Mouse (Mus musculus) midbrain, postnatal 0 days (tissue): Measurements from ENCODE around the gene Cdh1. TPM values are rescaled to one million over a fixed set of nuclear protein-coding genes. Genes with fewer than 3 reads are reported as not detected.
A peak's percentile ranks its signal among the peaks of the same experiment; 100 is the strongest.
"Not testable (repeated sequence)": the region's sequence is repeated elsewhere in the genome, so short reads cannot be mapped to it uniquely, and the experiment has no call there.

Source experiments
- ATAC-seq: fragments of 200-750 bp; cut with Nextera tagmentation; 2 replicates; pipeline ENCODE4 v1.8.0; 2017; ENCODE audit warnings: moderate number of reproducible peaks, mild to moderate bottlenecking, moderate TSS enrichment, moderate library complexity; ENCODE audit not compliant: low FRiP score
- DNase-seq: peaks from one replicate; pipeline ENCODE4 v3.0.0-alpha.2; 2015; ENCODE audit warnings: low spot score
- H3K27ac ChIP-seq: fragments of 300-500 bp; sonication (generic); 2 replicates; pipeline ENCODE4 v1.5.1; 2014; ENCODE audit warnings: low read depth, mild to moderate bottlenecking, low read length, mixed read lengths
- H3K27me3 ChIP-seq: fragments of 300-500 bp; sonication (generic); 2 replicates; pipeline ENCODE4 v1.6.1; 2014; ENCODE audit warnings: low read length, control low read depth, mixed read lengths; ENCODE audit not compliant: insufficient read depth
- H3K36me3 ChIP-seq: fragments of 300-500 bp; sonication (generic); 2 replicates; pipeline ENCODE4 v1.6.1; 2014; ENCODE audit warnings: low read length, control low read depth, mixed read lengths; ENCODE audit not compliant: insufficient read depth
- H3K4me1 ChIP-seq: fragments of 300-500 bp; sonication (generic); 2 replicates; pipeline ENCODE4 v1.6.1; 2014; ENCODE audit warnings: mild to moderate bottlenecking, control low read depth, antibody characterized with exemption, low read length, mixed read lengths; ENCODE audit not compliant: insufficient read depth
- H3K4me2 ChIP-seq: fragments of 300-500 bp; sonication (generic); 2 replicates; pipeline ENCODE4 v1.6.1; 2014; ENCODE audit warnings: low read depth, mild to moderate bottlenecking, low read length, mixed read lengths; ENCODE audit not compliant: poor library complexity, severe bottlenecking
- H3K4me3 ChIP-seq: fragments of 300-500 bp; sonication (generic); 2 replicates; pipeline ENCODE4 v1.5.1; 2014; ENCODE audit warnings: low read depth, mild to moderate bottlenecking, low read length, moderate library complexity
- H3K9ac ChIP-seq: fragments of 300-500 bp; sonication (generic); replicated peaks from 2 replicates; pipeline ENCODE4 v1.6.1; 2014; ENCODE audit warnings: mild to moderate bottlenecking, low read length, moderate library complexity, mixed read lengths; ENCODE audit not compliant: poor library complexity, severe bottlenecking
- H3K9me3 ChIP-seq: fragments of 300-500 bp; sonication (generic); 2 replicates; pipeline ENCODE4 v1.6.1; 2016; ENCODE audit warnings: low read length, control low read depth
- CTCF ChIP-seq: IDR thresholded peaks from 2 replicates; pipeline ENCODE4 v1.5.1; 2016; ENCODE audit warnings: antibody characterized with exemption, mild to moderate bottlenecking
- WGBS: fragments of 180-500 bp; shearing (Covaris S2); extraction: QIAGEN DNeasy Blood & Tissue Kit; methylation state at CpG from one replicate; pipeline ENCODE4 v1.1.7; 2014; 5-methylcytosine and 5-hydroxymethylcytosine counted together
- polyA plus RNA-seq: library from polyadenylated mRNA; unstranded; fragments of >200 nt; fragmentation: Nextera tagmentation; extraction: Ambion mirVana; gene quantifications from 2 replicates; pipeline ENCODE4 v1.2.1, GENCODE M21; 2015
- total RNA-seq: library from RNA; depleted of rRNA; stranded (reverse); fragments of >200 nt; gene quantifications from 2 replicates; pipeline ENCODE4 v1.2.3, GENCODE M21; 2014

The Cdh1 gene
- total and polyA plus RNA-seq, 2 experiments from 2014 or later = 6.9 to 7.9 TPM

GRCm38 (mm10) chr8:106603933-106604332, 782 bp downstream of the Cdh1 start:
- Histone ChIP-seq H3K9me3 (no peaks in the 10 kb centered on the region), H3K4me3 (peak overlapping the region; percentile 52), H3K4me2 (peak overlapping the region; percentile 92), H3K27me3 (peaks cover 33% of the 10 kb centered on the region), H3K27ac (no peak overlapping the region), H3K9ac (no peak overlapping the region), H3K4me1 (peaks cover 6% of the 10 kb centered on the region; the same call in 1 of the 2 replicates), H3K36me3 (no peaks in the 10 kb centered on the region)
- 1% methylated on average over 19 of the region's 19 CpGs for WGBS
- DNase-seq = no peak
- no peak for ATAC-seq
- TF ChIP-seq CTCF = no peak

DNA sequence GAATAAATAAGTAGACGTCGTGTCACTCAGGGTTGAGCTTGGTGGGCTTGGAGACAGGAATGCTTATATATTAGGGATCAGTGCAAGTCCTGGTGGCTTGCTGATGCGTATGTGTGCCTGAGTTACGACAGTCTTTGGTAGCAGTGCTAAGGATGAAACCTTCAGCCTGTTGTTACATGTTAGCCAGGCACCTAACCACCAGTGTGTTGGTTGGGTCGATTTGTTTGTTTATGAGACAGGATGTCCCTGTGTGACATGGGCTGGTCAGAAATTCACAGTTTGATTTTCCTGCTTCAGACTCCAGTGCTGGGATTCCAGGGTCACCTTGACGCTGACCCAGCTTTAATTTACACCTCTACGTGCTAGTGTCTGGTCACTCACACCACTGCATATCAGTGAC, 2.5 kb downstream of the Cdh1 start:
- no peak overlapping the region for H3K9ac ChIP-seq
- DNase-seq = no peak
- no peak overlapping the region for H3K4me2 ChIP-seq
- ATAC-seq = no peak
- TF ChIP-seq CTCF = no peak
- peaks cover 33% of the 10 kb centered on the region for H3K27me3 ChIP-seq
- 81% methylated on average over 7 of the region's 7 CpGs for WGBS
- H3K27ac ChIP-seq = no peak overlapping the region
- H3K4me1 ChIP-seq = peaks cover 6% of the 10 kb centered on the region; the same call in 1 of the 2 replicates
- no peaks in the 10 kb centered on the region for H3K36me3 ChIP-seq
- H3K9me3 ChIP-seq = no peaks in the 10 kb centered on the region
- H3K4me3 ChIP-seq = no peak overlapping the region

DNA sequence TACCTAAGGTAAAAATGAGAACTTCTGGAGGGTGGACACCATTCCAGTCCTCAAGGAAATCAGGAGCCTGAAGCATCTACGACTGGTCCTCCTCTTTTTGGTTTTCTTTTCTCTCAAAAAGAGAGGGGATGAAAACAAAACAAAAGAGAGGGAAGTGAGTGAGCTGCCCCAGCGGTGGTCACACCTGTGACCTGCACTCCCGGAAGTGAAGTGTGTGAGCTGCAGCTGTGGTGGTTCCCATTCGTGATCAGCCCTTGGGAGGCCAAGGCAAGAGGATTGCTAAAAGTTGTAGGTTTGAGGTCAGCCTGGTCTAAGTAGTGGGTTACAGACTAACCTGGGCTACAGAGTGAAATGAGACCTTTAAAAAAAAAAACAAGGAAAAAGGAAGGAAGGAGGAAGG, 3.0 kb downstream of the Cdh1 start:
- peaks cover 33% of the 10 kb centered on the region for H3K27me3 ChIP-seq
- no peak for ATAC-seq
- no peak for DNase-seq

GRCm38 (mm10) chr8:106606601-106607145, 3.5 kb downstream of the Cdh1 start:
- peaks cover 33% of the 10 kb centered on the region for H3K27me3 ChIP-seq
- ATAC-seq = no peak

More for the DNA sequence above, 3.0 kb downstream of the Cdh1 start:
- no peaks in the 10 kb centered on the region for H3K9me3 ChIP-seq
- no peaks in the 10 kb centered on the region for H3K36me3 ChIP-seq
- WGBS = 68% methylated on average over 4 of the region's 4 CpGs
- no peak overlapping the region for H3K4me2 ChIP-seq
- no peak overlapping the region for H3K9ac ChIP-seq
- no peak for TF ChIP-seq CTCF
- peaks cover 6% of the 10 kb centered on the region; the same call in 1 of the 2 replicates for H3K4me1 ChIP-seq
- no peak overlapping the region for H3K4me3 ChIP-seq
- H3K27ac ChIP-seq = no peak overlapping the region

GRCm38 (mm10) chr8:106607783-106608182, 4.6 kb downstream of the Cdh1 start:
- not testable (repeated sequence) for H3K4me3 ChIP-seq, H3K9ac ChIP-seq, H3K9me3 ChIP-seq, ATAC-seq, H3K4me1 ChIP-seq, H3K4me2 ChIP-seq, DNase-seq, H3K36me3 ChIP-seq, H3K27ac ChIP-seq
- peaks cover 22% of the 10 kb centered on the region for H3K27me3 ChIP-seq
- 91% methylated on average over 4 of the region's 4 CpGs for WGBS

More at GRCm38 (mm10) chr8:106606601-106607145, 3.5 kb downstream of the Cdh1 start:
- Histone ChIP-seq H3K4me1 (peaks cover 6% of the 10 kb centered on the region; the same call in 1 of the 2 replicates), H3K36me3 (no peaks in the 10 kb centered on the region), H3K9me3 (no peaks in the 10 kb centered on the region), H3K4me3 (no peak overlapping the region), H3K27ac (no peak overlapping the region), H3K9ac (no peak overlapping the region), H3K4me2 (no peak overlapping the region)
- TF ChIP-seq CTCF = no peak
- DNase-seq = no peak
- WGBS = 38% methylated on average over 15 of the region's 15 CpGs

- H3K4me1 ChIP-seq = peaks cover 6% of the 10 kb centered on the region; the same call in 1 of the 2 replicates
Observed at GRCm38 (mm10) chr8:106608425-106608824, 5.3 kb downstream of the Cdh1 start.

More at GRCm38 (mm10) chr8:106608425-106608824, 5.3 kb downstream of the Cdh1 start:
- WGBS = 76% methylated on average over 3 of the region's 3 CpGs
- Histone ChIP-seq H3K27me3 (peaks cover 18% of the 10 kb centered on the region), H3K4me3 (no peak overlapping the region), H3K27ac (no peak overlapping the region), H3K4me2 (no peak overlapping the region), H3K36me3 (no peaks in the 10 kb centered on the region), H3K9me3 (no peaks in the 10 kb centered on the region), H3K9ac (no peak overlapping the region)
- no peak for TF ChIP-seq CTCF
- ATAC-seq = no peak
- no peak for DNase-seq
